Mouse (Mus musculus) kidney, embryonic 15.5 days (tissue): ENCODE measurements around the gene Sec24d. TPM values are rescaled to one million over a fixed set of nuclear protein-coding genes. Genes with fewer than 3 reads are reported as not detected.

ENCODE experiments used
- ATAC-seq: fragments of 200-750 bp; cut with Nextera tagmentation; replicated peaks from 2 replicates; pipeline ENCODE4 v1.8.0; 2017; ENCODE audit warnings: moderate TSS enrichment; ENCODE audit not compliant: low FRiP score
- H3K27ac ChIP-seq: fragments of 300-500 bp; sonication (generic); 2 replicates; pipeline ENCODE4 v1.5.1; 2015; ENCODE audit warnings: mild to moderate bottlenecking, inconsistent platforms
- H3K27me3 ChIP-seq: fragments of 300-500 bp; sonication (generic); 2 replicates; pipeline ENCODE4 v1.6.1; 2015; ENCODE audit warnings: inconsistent platforms
- H3K36me3 ChIP-seq: fragments of 300-500 bp; sonication (generic); 2 replicates; pipeline ENCODE4 v1.6.1; 2015; ENCODE audit warnings: inconsistent platforms
- H3K4me1 ChIP-seq: fragments of 300-500 bp; sonication (generic); 2 replicates; pipeline ENCODE4 v1.6.1; 2015; ENCODE audit warnings: inconsistent platforms
- H3K4me2 ChIP-seq: fragments of 300-500 bp; sonication (generic); 2 replicates; pipeline ENCODE4 v1.6.1; 2015; ENCODE audit warnings: moderate library complexity, mild to moderate bottlenecking, inconsistent platforms
- H3K4me3 ChIP-seq: fragments of 300-500 bp; sonication (generic); replicated peaks from 2 replicates; pipeline ENCODE4 v1.5.1; 2015; ENCODE audit warnings: mild to moderate bottlenecking, inconsistent platforms
- H3K9ac ChIP-seq: fragments of 300-500 bp; sonication (generic); 2 replicates; pipeline ENCODE4 v1.6.1; 2015; ENCODE audit warnings: mild to moderate bottlenecking, inconsistent platforms
- H3K9me3 ChIP-seq: fragments of 300-500 bp; sonication (generic); replicated peaks from 2 replicates; pipeline ENCODE4 v1.6.1; 2016; ENCODE audit warnings: inconsistent platforms
- WGBS: fragments of 180-500 bp; shearing (Covaris S2); methylation state at CpG from one replicate; pipeline ENCODE4 v1.1.7; 2015; ENCODE audit warnings: mixed read lengths; 5-methylcytosine and 5-hydroxymethylcytosine counted together
- polyA plus RNA-seq: library from polyadenylated mRNA; unstranded; fragments of >200 nt; fragmentation: Nextera tagmentation; extraction: Ambion mirVana; gene quantifications from 2 replicates; pipeline ENCODE4 v1.2.1, GENCODE M21; 2015

Gene Sec24d
- polyA plus RNA-seq, result 68.5 and 72.6 TPM in 2 replicates

DNA sequence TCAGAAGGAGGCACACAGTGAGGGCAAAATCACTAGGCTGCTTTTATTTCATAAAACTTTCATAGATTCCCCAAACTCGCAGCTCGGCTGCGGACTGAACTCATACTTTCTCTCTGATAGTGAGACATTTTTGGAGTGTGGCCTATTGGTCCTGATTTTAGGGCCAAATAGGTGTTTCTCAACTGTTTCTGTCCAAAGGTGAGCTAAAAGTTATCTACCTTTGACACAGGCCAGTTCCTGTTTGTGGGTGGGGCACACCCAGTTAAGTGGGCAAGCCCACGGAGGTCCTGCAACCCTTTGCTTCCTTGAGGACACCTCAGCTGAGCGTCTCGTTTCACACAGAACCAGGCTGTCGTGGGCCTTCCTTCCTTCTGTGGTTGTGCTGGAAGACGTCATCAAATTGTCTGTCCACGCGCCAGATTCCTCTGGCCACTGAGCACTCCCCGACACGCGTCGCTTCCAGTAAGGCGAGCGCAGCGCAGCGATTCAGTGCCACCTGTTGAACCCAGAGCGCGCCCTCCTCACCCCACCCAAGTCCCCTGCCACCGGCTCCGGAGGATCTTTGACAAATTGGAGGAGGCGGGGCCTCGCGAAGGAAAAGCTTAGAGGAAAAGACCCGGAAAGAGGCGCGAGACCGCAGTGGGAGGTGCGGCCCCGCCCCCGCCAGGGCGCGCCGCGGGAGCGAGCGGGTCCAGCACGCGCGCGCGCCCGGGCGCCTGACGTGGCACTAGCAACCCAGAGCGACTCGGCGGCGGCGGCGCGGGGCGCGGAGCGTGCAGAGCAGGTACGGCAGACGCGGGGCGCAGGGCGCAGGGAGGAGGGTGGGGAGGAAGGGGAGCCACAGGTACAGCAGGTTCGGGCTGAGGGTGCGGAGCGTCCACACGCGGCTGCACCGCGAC lies at the start of gene Sec24d:
TSS of gene Sec24d (plus strand) at position 703 of the 899 bp plus-strand sequence.
- 2% methylated on average over 67 of the region's 68 CpGs for WGBS
- peak within 1 kb of the TSS; percentile 55 for H3K27ac ChIP-seq
- H3K4me1 ChIP-seq, result peaks cover 7% of the 10 kb centered on the region; the same call in 1 of the 2 replicates
- peak within 1 kb of the TSS; percentile 57 for H3K9ac ChIP-seq
- no peaks in the 10 kb centered on the region for H3K27me3 ChIP-seq
- H3K36me3 ChIP-seq, result peaks cover 23% of the 10 kb centered on the region
- peak; percentile 93 for ATAC-seq
- no peaks in the 10 kb centered on the region for H3K9me3 ChIP-seq
- H3K4me2 ChIP-seq, result peak within 1 kb of the TSS; percentile 79
- H3K4me3 ChIP-seq, result peak within 1 kb of the TSS; percentile 81

DNA sequence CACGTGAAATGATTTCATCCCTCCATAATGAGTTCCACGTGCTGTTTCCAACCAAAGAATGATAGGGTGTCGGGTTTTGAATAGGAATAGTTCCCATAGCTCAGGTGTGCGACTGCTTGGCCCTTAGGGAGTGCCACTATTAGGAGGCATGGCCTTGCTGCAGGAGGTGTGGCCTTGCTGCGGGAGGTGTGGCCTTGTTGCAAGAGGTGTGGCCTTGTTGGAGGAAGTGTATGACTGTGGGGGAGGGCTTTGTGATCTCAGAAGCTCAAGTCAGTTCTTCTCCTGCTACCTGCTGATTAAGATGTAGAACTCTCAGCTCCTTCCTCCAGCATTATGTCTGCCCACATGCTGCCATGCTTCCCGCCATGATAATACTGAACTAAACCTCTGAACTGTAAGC lies 48.6 kb upstream of the Sec24d start:
- H3K27me3 ChIP-seq, result no peaks in the 10 kb centered on the region
- no peak overlapping the region for H3K27ac ChIP-seq
- no peak overlapping the region for H3K4me3 ChIP-seq
- no peak overlapping the region for H3K9ac ChIP-seq
- H3K4me1 ChIP-seq, result peaks cover 4% of the 10 kb centered on the region; the same call in 1 of the 2 replicates
- no peak overlapping the region for H3K4me2 ChIP-seq
- WGBS, result 63% methylated on average over 6 of the region's 6 CpGs
- no peaks in the 10 kb centered on the region for H3K36me3 ChIP-seq
- ATAC-seq, result no peak
- H3K9me3 ChIP-seq, result no peaks in the 10 kb centered on the region

DNA sequence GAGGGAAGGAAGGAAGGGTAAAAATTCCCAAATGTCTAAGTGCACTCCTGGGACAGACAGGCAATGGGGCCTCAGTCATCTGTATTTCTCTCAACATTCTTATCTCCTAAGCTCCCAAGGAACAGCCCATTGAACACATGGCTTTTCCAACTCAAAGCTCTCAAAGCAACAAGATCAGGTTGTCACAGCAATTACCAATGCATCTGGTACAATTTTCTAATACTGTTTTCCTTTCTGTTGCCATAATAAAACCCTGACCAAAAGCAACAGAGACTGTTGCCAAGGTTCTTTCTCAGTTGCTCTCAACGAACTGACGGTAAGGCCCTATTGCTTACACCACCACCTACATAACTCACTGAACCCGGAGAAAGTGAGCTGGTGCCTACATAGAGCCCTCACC lies 40.0 kb upstream of the Sec24d start:
- Histone ChIP-seq H3K36me3 (no peaks in the 10 kb centered on the region), H3K4me3 (no peak overlapping the region), H3K4me2 (no peak overlapping the region), H3K4me1 (no peaks in the 10 kb centered on the region), H3K27me3 (no peaks in the 10 kb centered on the region), H3K9ac (no peak overlapping the region), H3K9me3 (no peaks in the 10 kb centered on the region), H3K27ac (no peak overlapping the region)
- 83% methylated on average over 3 of the region's 3 CpGs for WGBS
- ATAC-seq, result no peak

DNA sequence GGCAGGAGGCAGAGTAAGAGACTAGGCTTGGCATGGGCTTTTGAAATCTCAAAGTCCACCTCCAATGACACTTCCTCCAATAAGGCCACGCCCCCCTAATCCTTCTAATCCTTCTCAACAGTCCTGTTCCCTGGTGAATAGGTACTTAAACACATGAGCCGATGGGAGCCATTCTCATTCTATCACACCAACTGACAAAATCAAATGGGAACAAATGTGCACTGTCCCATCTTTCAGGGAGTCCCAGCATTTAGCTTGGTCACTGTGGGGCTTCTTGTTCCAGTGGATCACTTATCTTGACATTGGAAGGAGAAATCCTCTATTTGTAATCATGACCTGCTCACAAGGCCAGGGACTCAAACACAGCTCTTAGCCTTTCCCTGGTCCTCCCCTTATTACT lies 35.6 kb upstream of the Sec24d start:
- Histone ChIP-seq H3K4me2 (no peak overlapping the region), H3K27ac (no peak overlapping the region), H3K4me1 (peaks cover 18% of the 10 kb centered on the region), H3K4me3 (no peak overlapping the region), H3K27me3 (no peaks in the 10 kb centered on the region), H3K9ac (no peak overlapping the region), H3K36me3 (no peaks in the 10 kb centered on the region), H3K9me3 (no peaks in the 10 kb centered on the region)
- ATAC-seq, result no peak
- 78% methylated on average over 2 of the region's 2 CpGs for WGBS

DNA sequence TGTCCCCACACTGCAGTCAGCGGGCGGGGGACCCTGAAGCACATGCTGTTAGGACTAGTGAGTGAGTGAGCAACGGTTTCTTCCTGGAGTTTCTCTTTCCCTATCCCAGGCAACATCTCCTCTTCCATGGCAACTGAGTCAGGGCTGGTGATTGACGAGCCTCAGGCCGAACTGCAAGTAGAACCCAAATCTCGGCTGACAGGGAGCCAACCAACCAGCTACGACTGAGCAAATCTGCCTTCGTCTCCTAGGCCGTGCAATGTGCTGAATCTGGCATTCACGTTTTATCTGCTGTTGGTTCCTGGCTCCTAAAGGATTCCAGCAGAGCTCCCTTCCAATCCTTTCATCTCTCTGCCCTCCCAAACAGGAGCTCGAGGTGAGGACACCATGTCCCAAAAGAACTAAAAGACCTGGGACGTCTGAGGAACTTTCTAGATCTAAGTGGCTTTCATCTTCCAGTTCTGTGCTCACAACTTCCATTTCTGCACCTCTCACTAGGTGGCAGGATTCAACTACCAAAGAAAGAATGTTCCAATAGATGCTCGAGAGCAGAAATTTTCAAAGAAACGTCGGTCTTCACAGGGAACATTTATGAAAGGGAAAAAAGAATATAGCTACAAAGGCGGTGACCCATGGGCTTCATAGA lies 32.9 kb upstream of the Sec24d start:
- H3K27ac ChIP-seq, result no peak overlapping the region
- H3K9ac ChIP-seq, result 0 out of 2 replicates have a peak overlapping the region, but pooled peaks have one; percentile 14
- 47% methylated on average over 16 of the region's 16 CpGs for WGBS
- H3K27me3 ChIP-seq, result peaks cover 3% of the 10 kb centered on the region; the same call in 1 of the 2 replicates
- peak overlapping the region; percentile 14 for H3K4me3 ChIP-seq
- ATAC-seq, result no peak
- peak overlapping the region; percentile 38 for H3K4me2 ChIP-seq
- no peaks in the 10 kb centered on the region for H3K9me3 ChIP-seq
- H3K4me1 ChIP-seq, result peaks cover 23% of the 10 kb centered on the region
- H3K36me3 ChIP-seq, result no peaks in the 10 kb centered on the region

DNA sequence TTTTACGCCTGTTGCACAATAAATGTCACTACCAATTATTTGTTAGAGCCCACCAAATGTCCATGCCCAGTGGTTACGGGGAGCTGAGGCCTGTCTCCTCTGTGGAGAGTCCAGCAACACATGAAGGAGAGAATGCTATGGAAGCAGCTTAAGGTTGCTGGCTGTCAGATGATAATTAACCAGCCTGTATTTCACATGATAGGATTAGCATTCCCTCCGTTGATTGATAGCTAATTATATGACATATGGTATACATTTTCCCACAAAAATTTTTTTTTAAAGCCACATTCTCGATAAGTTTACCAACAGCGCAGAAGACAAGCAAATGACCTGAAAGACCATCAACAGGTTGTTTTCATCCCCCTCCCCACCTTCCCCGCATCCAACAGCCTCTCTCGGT lies 31.8 kb upstream of the Sec24d start:
- Histone ChIP-seq H3K36me3 (no peaks in the 10 kb centered on the region), H3K4me3 (peak overlapping the region; percentile 54), H3K27ac (no peak overlapping the region), H3K9me3 (no peaks in the 10 kb centered on the region), H3K9ac (peak overlapping the region; percentile 43), H3K4me1 (peaks cover 23% of the 10 kb centered on the region), H3K4me2 (peak overlapping the region; percentile 80), H3K27me3 (peaks cover 3% of the 10 kb centered on the region; the same call in 1 of the 2 replicates)
- no peak for ATAC-seq
- WGBS, result 30% methylated on average over 7 of the region's 7 CpGs

DNA sequence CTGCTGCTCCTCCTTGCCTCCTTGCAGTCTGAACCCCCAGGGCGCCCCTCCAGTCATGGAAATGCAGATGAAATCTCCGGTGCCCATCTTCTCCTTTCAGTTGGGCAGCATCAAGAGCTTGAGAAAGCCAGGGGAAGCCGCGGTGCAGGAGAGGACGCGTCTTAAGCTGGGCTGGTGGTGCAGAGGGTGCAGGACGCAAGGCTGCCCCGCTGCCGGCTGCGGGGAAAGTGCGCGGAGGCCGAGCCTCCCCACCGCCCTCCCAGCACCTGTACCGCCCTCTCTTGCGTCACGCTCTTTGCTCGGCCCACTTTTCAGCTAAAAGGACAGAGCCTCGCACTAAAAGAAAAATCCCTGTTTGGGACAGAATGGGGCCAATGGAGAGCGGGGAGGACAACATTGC lies 31.3 kb upstream of the Sec24d start, which contains the start of gene Synpo2:
TSS of gene Synpo2 (minus strand) at position 229 of the 400 bp plus-strand sequence.
- Histone ChIP-seq H3K9ac (peak within 1 kb of the TSS; percentile 43), H3K4me1 (peaks cover 23% of the 10 kb centered on the region), H3K9me3 (no peaks in the 10 kb centered on the region), H3K27ac (no peak within 1 kb of the TSS), H3K4me2 (peak within 1 kb of the TSS; percentile 80), H3K27me3 (peaks cover 3% of the 10 kb centered on the region; the same call in 1 of the 2 replicates), H3K36me3 (no peaks in the 10 kb centered on the region), H3K4me3 (peak within 1 kb of the TSS; percentile 54)
- peak; percentile 89 for ATAC-seq
- WGBS, result under 1% methylated on average over 20 of the region's 20 CpGs

DNA sequence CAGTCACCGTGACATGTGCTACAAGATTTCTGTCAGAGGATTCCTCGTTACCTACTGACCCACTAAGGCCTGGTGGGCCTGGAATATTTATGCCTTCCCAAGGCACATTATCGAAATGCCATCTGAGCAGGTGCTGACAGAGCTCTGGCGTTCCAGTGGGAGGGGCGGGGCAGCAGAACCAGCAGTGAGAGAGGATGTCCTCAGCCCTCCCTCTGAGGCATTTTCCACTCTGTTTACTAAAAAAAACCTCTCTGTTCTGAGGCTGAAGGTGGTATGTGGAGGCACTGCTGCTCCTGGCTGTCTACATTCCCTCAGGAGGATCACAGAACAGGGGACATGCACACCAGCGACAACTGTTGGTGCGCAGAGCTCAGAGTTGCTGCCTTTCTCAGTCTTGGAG lies 30.2 kb upstream of the Sec24d start:
- WGBS, result 30% methylated on average over 7 of the region's 7 CpGs
- H3K9ac ChIP-seq, result no peak overlapping the region
- no peaks in the 10 kb centered on the region for H3K36me3 ChIP-seq
- peak overlapping the region; percentile 80; the same call in 1 of the 2 replicates for H3K4me2 ChIP-seq
- peaks cover 23% of the 10 kb centered on the region for H3K4me1 ChIP-seq
- peak; percentile 40; the same call in 1 of the 2 replicates for ATAC-seq
- H3K27ac ChIP-seq, result no peak overlapping the region
- no peaks in the 10 kb centered on the region for H3K9me3 ChIP-seq
- no peak overlapping the region for H3K4me3 ChIP-seq
- H3K27me3 ChIP-seq, result peaks cover 3% of the 10 kb centered on the region; the same call in 1 of the 2 replicates

DNA sequence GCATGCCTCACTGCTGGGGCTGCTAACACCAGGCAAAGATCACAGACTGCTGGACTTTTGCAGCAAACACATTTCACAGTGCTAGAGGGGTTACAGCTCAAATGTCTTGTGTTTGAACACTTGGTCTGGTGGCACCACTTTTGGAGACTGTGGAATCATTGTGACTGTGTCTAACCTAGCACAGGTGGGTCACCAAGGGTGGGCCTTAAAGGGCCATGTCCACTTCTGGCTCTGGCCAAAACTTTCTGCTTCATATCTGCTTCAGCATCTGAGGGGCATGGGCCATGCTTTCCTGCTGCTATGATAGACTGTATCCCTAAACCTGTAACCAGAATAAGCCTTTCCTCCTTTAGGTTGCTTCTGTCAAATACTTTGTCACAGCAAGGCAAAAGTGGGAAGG lies 29.8 kb upstream of the Sec24d start:
- H3K27ac ChIP-seq, result no peak overlapping the region
- no peak overlapping the region for H3K9ac ChIP-seq
- H3K4me3 ChIP-seq, result no peak overlapping the region
- peaks cover 23% of the 10 kb centered on the region for H3K4me1 ChIP-seq
- H3K9me3 ChIP-seq, result no peaks in the 10 kb centered on the region
- no peak overlapping the region for H3K4me2 ChIP-seq
- H3K27me3 ChIP-seq, result peaks cover 3% of the 10 kb centered on the region; the same call in 1 of the 2 replicates
- ATAC-seq, result no peak
- H3K36me3 ChIP-seq, result no peaks in the 10 kb centered on the region

DNA sequence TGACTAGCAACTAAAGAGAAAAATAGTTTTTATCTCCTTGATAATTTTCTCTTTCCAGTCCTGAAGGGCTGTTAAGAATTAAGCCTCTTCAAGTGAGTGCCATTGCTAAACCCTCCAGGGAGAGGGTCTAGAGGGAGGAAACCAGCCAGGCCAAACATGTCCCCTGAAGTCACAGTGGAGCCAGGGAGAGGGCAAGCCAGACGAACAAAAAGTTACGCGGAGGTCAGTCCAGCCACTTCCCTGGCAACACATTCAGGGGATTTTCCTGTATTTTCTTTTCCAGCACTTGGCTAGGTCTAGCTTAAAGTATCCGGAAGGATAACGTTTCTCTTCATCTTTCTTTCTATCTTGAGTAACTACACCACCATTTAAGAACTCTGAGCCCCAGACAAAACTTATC lies 22.9 kb upstream of the Sec24d start:
- WGBS, result 40% methylated on average over 5 of the region's 5 CpGs
- no peak overlapping the region for H3K27ac ChIP-seq

DNA sequence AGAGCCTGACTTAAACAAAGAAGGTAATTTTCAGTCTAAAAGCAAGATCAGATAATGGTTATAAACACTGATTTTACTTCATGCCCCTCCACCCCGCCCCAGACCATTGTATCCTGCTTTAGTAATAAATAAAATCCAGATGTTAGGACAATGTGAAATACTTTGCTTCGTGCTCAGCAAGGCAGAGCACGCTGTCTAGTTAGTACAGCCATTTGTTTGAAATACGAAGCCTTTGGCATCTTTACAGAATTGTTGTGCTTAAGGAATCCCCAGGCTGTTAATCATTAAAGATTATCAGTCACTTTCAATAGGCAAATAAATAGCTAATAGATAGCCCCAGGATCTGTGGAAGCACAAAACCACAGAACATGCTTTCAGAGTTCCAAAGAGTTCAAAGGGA lies 21.6 kb upstream of the Sec24d start:
- H3K27ac ChIP-seq, result no peak overlapping the region
- no peak overlapping the region for H3K9ac ChIP-seq
- no peaks in the 10 kb centered on the region for H3K9me3 ChIP-seq
- no peak for ATAC-seq
- 32% methylated on average over 4 of the region's 4 CpGs for WGBS
- H3K4me1 ChIP-seq, result peaks cover 12% of the 10 kb centered on the region
- no peaks in the 10 kb centered on the region for H3K36me3 ChIP-seq
- no peak overlapping the region for H3K4me2 ChIP-seq
- no peaks in the 10 kb centered on the region for H3K27me3 ChIP-seq
- no peak overlapping the region for H3K4me3 ChIP-seq

More for the DNA sequence above, 22.9 kb upstream of the Sec24d start:
- Histone ChIP-seq H3K36me3 (no peaks in the 10 kb centered on the region), H3K4me2 (no peak overlapping the region), H3K9me3 (no peaks in the 10 kb centered on the region), H3K27me3 (no peaks in the 10 kb centered on the region), H3K4me1 (peaks cover 12% of the 10 kb centered on the region), H3K4me3 (no peak overlapping the region), H3K9ac (no peak overlapping the region)
- no peak for ATAC-seq
